Mouse (Mus musculus) gastrocnemius, postnatal 4 days (tissue): ENCODE data around the gene Atp2b1. TPM values are rescaled to one million over a fixed set of nuclear protein-coding genes. Genes with fewer than 3 reads are reported as not detected.

Experiments
- DNase-seq, 2 experiments: peaks; one replicate each; pipeline ENCODE4 v3.0.0; 2021 to 2022; ENCODE audit warnings: low spot score in 2 of 2, mixed read lengths in 2 of 2
- total RNA-seq, 2 experiments: library from RNA; stranded (reverse); gene quantifications; 2 replicates each; pipeline ENCODE4 v1.2.3; 2021

Atp2b1 gene
- total RNA-seq, 2 experiments from 2014 or later: 95.1 to 102 TPM

- DNase-seq: no peak
Observed at GRCm38 (mm10) chr10:99016996-99017395, 102.8 kb downstream of the Atp2b1 start.

DNA sequence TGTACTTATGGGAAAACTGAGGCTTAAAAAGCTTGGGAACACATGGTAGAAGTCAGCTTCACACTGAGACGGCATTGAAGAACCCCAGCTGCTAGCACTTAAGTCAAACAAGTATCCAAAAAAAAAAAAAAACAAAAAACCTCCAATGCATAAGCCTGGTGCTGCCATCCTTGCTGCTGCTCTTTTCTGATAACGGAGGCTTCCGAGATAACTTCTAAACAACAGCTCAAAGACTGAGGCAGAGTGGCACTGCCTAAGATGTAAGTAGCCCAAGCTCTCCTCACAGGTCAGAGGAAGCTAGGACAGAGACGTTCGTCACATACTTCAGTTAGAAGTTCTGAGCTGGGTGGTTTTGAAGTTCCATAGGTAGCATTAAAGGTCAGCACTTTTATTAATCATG lies 113.3 kb downstream of the Atp2b1 start:
- DNase-seq: no peak

GRCm38 (mm10) chr10:99029844-99030243 lies 115.6 kb downstream of the Atp2b1 start:
- DNase-seq: no peak

DNA sequence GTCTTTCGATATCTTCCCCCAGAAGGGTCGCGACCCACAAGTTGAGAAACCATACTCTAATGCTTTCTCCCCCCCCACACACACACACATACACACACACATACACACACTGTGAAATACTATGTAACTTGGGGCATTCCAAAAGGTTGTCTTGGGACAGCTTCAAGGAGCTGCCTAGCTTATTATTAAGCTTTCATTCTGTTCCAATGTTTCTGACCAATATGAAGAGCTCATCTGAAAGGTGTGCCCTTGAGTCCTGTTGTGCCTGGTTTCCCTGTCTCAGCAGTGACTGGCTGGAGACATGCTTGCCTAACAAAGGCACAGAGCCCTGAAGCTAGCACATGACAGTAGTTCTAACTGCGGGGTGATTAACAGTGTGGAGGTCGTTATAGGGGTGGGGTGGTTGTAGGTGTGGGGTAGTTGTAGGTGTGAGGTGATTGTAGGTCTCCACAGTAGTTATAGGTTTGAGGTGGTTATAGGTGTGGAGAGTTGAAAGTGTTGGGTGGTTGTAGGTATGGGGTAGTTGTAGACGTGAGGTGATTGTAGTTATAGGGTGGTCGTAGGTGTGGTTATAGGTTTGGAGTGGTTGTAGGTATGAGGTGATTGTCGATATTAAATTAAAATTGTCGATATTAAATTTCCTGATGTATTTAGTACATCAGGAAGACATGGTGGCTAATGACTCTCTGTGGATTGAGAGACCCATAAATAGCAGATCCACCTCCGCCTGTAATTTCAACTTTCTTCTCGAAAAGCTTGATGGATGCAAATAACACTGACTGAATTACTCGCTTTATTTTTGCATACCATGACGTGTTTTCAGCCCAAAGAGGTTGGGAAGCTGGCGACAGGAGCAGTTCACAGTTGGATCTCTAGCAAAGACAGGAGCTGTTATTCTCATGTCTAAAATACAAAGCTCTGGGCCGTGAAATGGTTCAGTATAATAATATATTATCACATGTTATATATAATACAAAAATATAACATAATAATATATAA lies 119.9 kb downstream of the Atp2b1 start:
- no peak for DNase-seq

- no peak for DNase-seq
Observed at GRCm38 (mm10) chr10:99037185-99038065, 123.2 kb downstream of the Atp2b1 start.

DNA sequence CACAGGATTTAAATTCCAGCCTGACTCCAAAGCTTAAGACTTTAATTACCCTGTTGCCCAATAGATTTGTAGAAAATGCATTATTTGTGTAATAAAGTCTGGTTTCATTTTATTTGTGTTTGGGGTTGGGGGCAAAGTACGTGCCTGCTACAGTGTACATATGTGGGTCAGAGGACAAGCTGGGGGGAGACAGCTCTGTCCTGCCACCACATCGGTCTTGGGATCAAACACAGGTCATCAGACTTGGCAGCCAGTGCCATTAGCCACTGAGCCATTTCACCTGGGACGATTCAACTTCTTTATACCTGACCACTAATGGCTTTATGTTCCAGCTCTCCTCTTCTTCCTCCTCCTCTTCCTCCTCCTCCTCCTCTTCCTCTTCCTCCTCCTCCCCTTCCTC lies 124.7 kb downstream of the Atp2b1 start:
- DNase-seq: no peak

- no peak for DNase-seq
Observed at GRCm38 (mm10) chr10:99040171-99040570, 126.0 kb downstream of the Atp2b1 start.

- no peak for DNase-seq
Observed at GRCm38 (mm10) chr10:99046756-99047550, 132.7 kb downstream of the Atp2b1 start.

DNA sequence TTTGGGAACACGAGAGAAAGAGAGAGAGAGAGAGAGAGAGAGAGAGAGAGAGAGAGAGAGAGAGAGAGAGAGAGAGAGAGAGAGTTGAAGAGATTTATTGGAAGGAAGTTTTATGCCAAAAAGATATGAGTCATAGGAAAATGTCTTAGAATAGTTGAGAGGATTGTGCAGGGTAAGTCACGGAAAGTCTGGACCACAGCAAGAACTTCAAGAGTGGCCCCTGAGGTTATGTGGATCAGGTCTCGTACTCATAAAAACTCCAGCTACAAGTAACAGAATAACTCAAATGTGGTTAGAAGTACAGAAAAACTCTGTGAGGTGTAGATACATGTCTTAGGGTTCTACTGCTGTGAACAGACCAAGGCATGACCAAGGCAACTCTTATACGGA lies 133.3 kb downstream of the Atp2b1 start:
- DNase-seq: no peak

DNA sequence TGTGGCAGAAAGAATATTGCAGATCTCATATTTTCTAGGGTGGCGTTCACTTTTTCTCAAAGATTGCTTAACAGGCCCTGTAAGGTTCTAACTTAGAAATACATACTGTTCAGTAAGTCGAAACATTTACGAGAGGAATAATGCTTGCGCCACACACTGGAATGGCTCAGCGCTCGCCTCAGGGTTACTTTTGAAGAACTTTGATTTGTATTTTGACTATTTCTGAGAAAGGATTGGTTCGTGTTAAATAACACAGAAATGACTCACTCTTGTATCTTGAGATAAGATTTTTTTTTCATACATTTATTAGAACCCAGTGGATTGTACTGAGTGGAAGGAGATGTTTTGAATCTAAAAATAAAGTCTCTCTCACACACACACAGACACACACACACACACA lies 135.9 kb downstream of the Atp2b1 start:
- no peak for DNase-seq

GRCm38 (mm10) chr10:99053111-99053510 lies 138.9 kb downstream of the Atp2b1 start:
- no peak for DNase-seq

- no peak for DNase-seq
Observed at GRCm38 (mm10) chr10:99060588-99060987, 146.4 kb downstream of the Atp2b1 start.

DNA sequence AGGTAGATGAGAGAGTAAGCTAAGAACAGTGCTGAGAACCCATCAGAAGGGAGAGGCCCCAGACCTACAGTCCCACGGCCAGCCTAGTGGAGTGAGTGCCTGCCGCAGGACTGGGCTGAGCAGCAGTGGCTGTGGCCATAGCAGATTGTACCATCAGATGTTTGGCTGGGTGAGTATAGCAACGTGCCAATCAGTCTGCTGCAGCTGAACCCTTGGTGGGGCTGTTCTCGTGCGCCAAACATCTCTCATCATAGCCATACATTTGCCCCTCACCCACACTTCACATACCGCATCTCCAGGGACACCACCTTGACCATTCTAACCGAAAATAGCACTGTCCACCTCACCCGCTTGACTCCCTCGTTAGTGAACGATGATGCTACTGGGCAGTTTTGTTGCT lies 147.2 kb downstream of the Atp2b1 start:
- DNase-seq: no peak

GRCm38 (mm10) chr10:99062546-99062945 lies 148.3 kb downstream of the Atp2b1 start:
- no peak for DNase-seq

Other genes starting within 250 kb of the Atp2b1 start
- gene Poc1b, start 192.6 kb downstream of the Atp2b1 start, total RNA-seq: 10 to 100 TPM in 1 of 2 experiments, 1 to 10 TPM in 1; 8.1 to 10.4 TPM
- 1 to 10 TPM; 9.1 TPM for gene Galnt4, start 193.8 kb downstream of the Atp2b1 start, total RNA-seq
- gene Phxr2, start 211.9 kb downstream of the Atp2b1 start, total RNA-seq: not detected